Mouse (Mus musculus): ENCODE measurements around the gene St5.

GRCm38 (mm10) chr7:109536451-109536946, 166.9 kb downstream of the St5 start:
- TF ChIP-seq CTCF (IDR thresholded peaks at IDR 0.05; ENCODE audit: extremely low read depth, insufficient read depth, insufficient read length, insufficient replicate concordance) = no peak
- TF ChIP-seq POLR2A (IDR thresholded peaks at IDR 0.05; ENCODE audit: low read depth, low read length) = no peak

Data from spleen, adult 2 months (tissue).